Mouse (Mus musculus): ENCODE results near the gene Agfg2. TPM values are rescaled to one million over a fixed set of nuclear protein-coding genes. Genes with fewer than 3 reads are reported as not detected.

Agfg2 gene
- polyA plus RNA-seq, 1 experiment, result 14.8 TPM

DNA sequence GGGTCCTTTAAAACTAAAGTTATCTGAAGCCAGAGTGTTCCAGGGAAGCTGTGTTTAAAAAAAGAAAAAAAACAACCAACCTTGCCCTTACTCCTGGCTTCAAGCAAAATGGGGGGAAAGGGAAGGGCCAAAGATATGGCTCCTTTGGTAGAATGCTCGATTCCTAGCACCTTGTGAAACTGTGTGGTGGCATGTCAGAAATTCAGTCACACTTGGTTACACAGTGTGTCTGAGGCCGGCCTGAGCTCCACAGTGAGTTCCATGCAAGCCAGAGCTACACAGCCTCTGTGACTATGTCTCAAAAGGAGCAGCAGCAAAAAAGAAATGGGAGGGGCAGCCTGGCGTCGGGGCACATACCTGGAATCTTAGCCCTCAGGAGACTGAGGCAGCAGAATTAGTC, 35.3 kb downstream of the Agfg2 start:
- WGBS, result 43% methylated on average over 4 of the region's 4 CpGs
- no peak for DNase-seq (ENCODE audit: low read depth, low spot score)

GRCm38 (mm10) chr5:137647827-137648601, 36.5 kb downstream of the Agfg2 start:
- WGBS, result 40% methylated on average over 9 of the region's 9 CpGs
- DNase-seq (ENCODE audit: low read depth, low spot score), result no peak

- WGBS, result 49% methylated on average over 11 of the region's 11 CpGs
- no peak for DNase-seq (ENCODE audit: low read depth, low spot score)
These were observed 38.9 kb downstream of the Agfg2 start, which contains the start of gene Irs3 for GRCm38 (mm10) chr5:137645652-137646091. Gene Irs3, minus strand, starts transcription at chr5:137645714.

- 9% methylated on average over 44 of the region's 44 CpGs for WGBS
- no peak for DNase-seq (ENCODE audit: low read depth, low spot score)
These were observed 39.4 kb downstream of the Agfg2 start for GRCm38 (mm10) chr5:137645091-137645651.

GRCm38 (mm10) chr5:137644484-137644883, 40.0 kb downstream of the Agfg2 start:
- 70% methylated on average over 19 of the region's 19 CpGs for WGBS
- DNase-seq (ENCODE audit: low read depth, low spot score), result no peak

DNA sequence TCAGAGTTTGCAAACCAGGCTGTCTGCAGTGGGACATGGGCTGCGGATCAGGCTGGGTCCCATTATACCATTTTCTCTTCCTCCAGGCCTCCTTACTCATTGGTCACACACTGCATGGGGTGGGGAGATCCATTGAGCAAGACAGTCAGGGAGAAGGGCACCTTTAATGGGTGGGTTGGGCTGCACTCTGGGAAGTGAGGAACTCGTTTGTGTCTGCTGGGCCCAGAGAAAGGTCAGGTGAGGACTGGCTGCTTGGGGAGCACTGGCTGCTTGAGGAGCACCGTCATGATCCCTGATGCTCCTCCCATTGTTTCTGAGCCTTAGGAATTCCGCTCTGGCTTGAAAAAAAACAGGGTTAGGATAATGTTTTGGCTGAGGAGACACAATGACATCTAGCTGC, 41.6 kb downstream of the Agfg2 start:
- no peak for DNase-seq (ENCODE audit: low read depth, low spot score)
- WGBS, result 50% methylated on average over 4 of the region's 4 CpGs

DNA sequence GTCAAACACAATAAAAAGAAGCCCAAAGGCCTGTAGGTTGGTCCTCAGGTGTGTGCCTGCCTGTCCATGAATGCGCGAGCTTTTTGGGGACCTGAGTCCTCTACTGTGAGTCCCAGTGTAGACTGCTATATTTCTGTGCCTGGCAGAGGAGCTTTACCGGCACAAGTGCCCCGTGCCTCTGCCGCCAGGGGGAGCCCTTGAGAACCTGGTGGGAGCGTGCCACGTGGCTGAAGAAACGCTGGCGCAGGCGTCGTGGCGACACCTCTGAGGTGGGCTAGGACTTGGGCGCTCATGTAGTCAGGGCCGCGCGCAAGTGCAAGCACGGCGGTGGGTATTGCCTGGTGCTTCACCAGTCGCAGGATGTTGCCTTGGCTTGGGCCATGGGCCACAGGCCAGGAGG, 43.5 kb downstream of the Agfg2 start, which contains the start of gene Sap25:
TSS of gene Sap25 (plus strand) at position 281 of the 400 bp plus-strand sequence.
- WGBS, result 82% methylated on average over 19 of the region's 19 CpGs
- no peak for DNase-seq (ENCODE audit: low read depth, low spot score)

DNA sequence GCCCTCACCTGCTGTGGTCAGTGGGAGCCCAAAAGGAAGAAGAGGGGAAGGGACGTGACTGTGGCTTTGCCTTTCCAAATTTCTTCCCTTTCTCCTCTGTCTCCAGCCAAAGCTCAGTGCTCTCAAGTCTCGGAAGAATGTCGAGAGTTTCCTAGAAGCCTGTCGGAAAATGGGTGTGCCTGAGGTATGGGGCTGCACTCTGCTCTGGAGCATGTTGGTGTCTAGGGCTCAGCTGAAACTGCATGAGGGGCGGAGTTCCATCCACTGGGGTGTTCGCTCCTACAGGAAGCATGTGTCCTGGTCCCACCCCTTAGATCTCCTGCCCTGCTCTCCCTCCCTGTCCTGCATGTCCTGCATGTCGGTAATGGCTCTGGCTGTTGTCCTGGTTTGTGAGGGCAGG, 45.1 kb downstream of the Agfg2 start:
- WGBS, result 74% methylated on average over 7 of the region's 7 CpGs
- no peak for DNase-seq (ENCODE audit: low read depth, low spot score)

DNA sequence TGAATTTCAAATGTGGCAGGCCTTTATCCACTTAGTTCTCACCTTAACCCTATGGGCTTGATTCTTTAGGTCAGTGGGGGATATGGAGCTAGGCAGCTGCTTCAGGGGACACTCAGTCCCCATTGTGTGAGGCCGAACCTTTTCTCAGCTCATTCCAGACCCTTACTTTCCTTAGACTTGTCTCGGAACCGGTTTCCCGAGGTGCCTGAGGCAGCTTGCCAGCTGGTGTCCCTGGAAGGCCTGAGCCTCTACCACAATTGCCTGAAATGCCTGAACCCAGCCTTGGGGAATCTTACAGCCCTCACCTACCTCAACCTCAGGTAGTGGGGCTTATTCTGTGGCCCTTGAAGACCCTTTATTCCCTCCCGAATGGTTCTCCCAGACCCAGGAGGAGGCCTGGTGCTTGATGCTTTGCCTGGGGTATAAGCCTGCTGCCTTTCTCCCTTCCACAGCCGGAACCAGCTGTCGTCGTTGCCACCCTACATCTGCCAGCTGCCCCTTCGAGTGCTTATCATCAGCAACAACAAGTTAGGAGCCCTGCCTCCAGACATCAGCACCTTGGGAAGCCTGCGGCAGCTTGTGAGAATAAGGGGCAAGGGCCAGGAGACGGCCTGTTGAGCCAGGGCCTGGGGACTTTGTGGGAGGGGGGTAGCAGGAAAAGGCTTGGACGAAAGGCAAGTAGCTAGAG, 51.0 kb downstream of the Agfg2 start:
- WGBS, result 54% methylated on average over 12 of the region's 12 CpGs
- no peak for DNase-seq (ENCODE audit: low read depth, low spot score)

- no peak for DNase-seq (ENCODE audit: low read depth, low spot score)
- 54% methylated on average over 4 of the region's 4 CpGs for WGBS
These were observed 52.9 kb downstream of the Agfg2 start for GRCm38 (mm10) chr5:137631591-137631990.

DNA sequence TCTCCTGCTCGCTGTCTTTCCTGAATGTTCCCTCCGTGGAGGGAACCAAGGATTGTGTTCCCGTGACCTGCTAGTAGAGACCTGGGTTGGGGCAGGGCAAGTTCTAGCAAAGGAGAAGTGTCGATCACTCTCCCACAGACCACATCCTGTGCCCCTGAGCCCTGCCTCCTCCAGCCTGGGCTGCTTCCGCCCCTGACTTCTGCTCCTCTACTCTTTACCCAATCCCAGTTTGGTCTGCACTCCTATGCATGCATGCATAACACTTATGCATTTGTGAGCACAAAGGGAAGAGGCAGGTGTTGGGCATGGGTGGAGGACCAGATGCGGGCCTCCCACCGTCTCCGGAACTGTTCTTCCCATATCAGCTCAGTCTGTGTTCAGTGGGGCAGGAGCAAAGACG, 53.4 kb downstream of the Agfg2 start:
- DNase-seq (ENCODE audit: low read depth, low spot score), result no peak
- 28% methylated on average over 9 of the region's 9 CpGs for WGBS

GRCm38 (mm10) chr5:137630602-137631001, 53.9 kb downstream of the Agfg2 start:
- 12% methylated on average over 3 of the region's 3 CpGs for WGBS

DNA sequence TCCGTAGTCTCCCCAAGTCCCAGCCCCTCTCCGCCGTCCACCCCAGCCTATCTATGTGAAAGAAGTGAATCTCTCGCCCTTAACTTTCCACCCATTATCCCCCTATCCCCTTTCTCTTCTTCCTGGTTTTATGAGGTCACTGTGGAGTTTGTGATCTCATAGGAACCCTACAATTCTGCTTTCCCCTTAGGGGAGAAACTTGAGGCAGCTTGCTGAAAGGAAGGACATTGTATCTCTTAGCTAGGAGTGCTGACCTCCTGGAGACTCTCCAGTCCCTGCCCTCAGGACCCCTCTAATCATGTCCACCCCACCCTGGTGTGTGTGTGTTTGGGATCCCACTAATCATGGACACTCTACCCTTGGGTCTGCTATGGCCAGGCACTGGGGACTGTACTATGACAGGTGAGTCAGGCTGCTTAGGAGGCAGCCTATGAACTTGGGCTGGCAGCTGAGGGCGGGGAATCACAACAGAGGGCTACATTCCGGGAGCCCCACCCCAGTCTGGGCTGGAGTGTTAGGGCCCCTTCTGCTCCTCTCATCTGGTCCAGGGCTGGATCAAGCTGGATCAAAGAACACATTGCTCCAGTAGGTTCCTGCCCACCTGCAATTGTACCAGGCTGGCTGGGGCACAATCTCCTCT, 54.5 kb downstream of the Agfg2 start:
- 6% methylated on average over 6 of the region's 6 CpGs for WGBS

More at GRCm38 (mm10) chr5:137630602-137631001, 53.9 kb downstream of the Agfg2 start:
- DNase-seq (ENCODE audit: low read depth, low spot score), result no peak

GRCm38 (mm10) chr5:137629306-137629721, 55.2 kb downstream of the Agfg2 start:
- WGBS, result under 1% methylated on average over 23 of the region's 23 CpGs
- no peak for DNase-seq (ENCODE audit: low read depth, low spot score)

More for the DNA sequence above, 54.5 kb downstream of the Agfg2 start:
- no peak for DNase-seq (ENCODE audit: low read depth, low spot score)

GRCm38 (mm10) chr5:137628498-137629305, 55.8 kb downstream of the Agfg2 start, which contains the start of the genes Fbxo24, Lrch4 and Gm20605:
Gene Fbxo24, minus strand, starts transcription at chr5:137629002.
Gene Lrch4, plus strand, starts transcription at chr5:137629121.
Gene Gm20605, plus strand, starts transcription at chr5:137629175.
- peak; percentile 99 for DNase-seq (ENCODE audit: low read depth, low spot score)
- under 1% methylated on average over 45 of the region's 46 CpGs for whole genome bisulfite sequencing

GRCm38 (mm10) chr5:137627991-137628390, 56.5 kb downstream of the Agfg2 start:
- no peak for DNase-seq (ENCODE audit: low read depth, low spot score)

GRCm38 (mm10) chr5:137623937-137624530, 60.5 kb downstream of the Agfg2 start:
- WGBS, result 57% methylated on average over 11 of the region's 11 CpGs
- DNase-seq (ENCODE audit: low read depth, low spot score), result no peak

More at GRCm38 (mm10) chr5:137627991-137628390, 56.5 kb downstream of the Agfg2 start:
- under 1% methylated on average over 9 of the region's 9 CpGs for WGBS

DNA sequence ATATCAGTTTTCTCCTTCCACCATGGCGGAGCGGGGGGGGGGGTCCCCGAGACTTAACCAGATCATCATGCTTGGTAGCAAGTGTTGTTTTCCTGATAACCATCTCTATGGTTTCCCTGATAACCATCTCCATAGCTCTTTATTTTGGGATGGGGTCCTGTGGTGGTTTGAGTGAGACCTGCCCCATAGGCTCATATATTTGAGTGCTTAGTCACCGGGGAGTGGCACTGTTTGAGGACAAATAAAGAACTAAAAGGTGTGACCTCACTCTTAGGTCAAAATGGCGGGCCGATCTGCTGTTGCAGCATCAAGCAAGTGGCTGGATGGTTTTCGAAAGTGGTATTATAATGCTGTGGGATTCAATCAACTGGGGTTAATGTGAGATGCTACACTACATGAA, 69.2 kb downstream of the Agfg2 start:
- no peak for DNase-seq (ENCODE audit: low read depth, low spot score)
- 56% methylated on average over 7 of the region's 7 CpGs for WGBS
